Mouse (Mus musculus) kidney, embryonic 14.5 days (tissue): ENCODE data around the gene Psmc3. TPM values are rescaled to one million over a fixed set of nuclear protein-coding genes. Genes with fewer than 3 reads are reported as not detected.

Experiments used
- ATAC-seq: fragments of 200-750 bp; cut with Nextera tagmentation; 2 replicates; pipeline ENCODE4 v1.8.0; 2017; ENCODE audit warnings: moderate number of reproducible peaks, mild to moderate bottlenecking, moderate TSS enrichment, moderate library complexity; ENCODE audit not compliant: low FRiP score, low TSS enrichment
- H3K27ac ChIP-seq: fragments of 300-500 bp; sonication (generic); 2 replicates; pipeline ENCODE4 v1.5.1; 2014; ENCODE audit warnings: low read depth, mild to moderate bottlenecking, low read length, moderate library complexity, mixed read lengths
- H3K27me3 ChIP-seq: fragments of 300-500 bp; sonication (generic); 2 replicates; pipeline ENCODE4 v1.6.1; 2014; ENCODE audit warnings: mild to moderate bottlenecking, low read length; ENCODE audit not compliant: control insufficient read depth, insufficient read depth
- H3K36me3 ChIP-seq: fragments of 300-500 bp; sonication (generic); 2 replicates; pipeline ENCODE4 v1.6.1; 2014; ENCODE audit warnings: low read length, mixed read lengths; ENCODE audit not compliant: control insufficient read depth, insufficient read depth
- H3K4me1 ChIP-seq: fragments of 300-500 bp; sonication (generic); 2 replicates; pipeline ENCODE4 v1.6.1; 2014; ENCODE audit warnings: low read length, mixed read lengths; ENCODE audit not compliant: control insufficient read depth, insufficient read depth
- H3K4me2 ChIP-seq: fragments of 300-500 bp; sonication (generic); replicated peaks from 2 replicates; pipeline ENCODE4 v1.6.1; 2014; ENCODE audit warnings: low read depth, mild to moderate bottlenecking, low read length
- H3K4me3 ChIP-seq: fragments of 300-500 bp; sonication (generic); 2 replicates; pipeline ENCODE4 v1.5.1; 2014; ENCODE audit warnings: mild to moderate bottlenecking, low read length
- H3K9ac ChIP-seq: fragments of 300-500 bp; sonication (generic); 2 replicates; pipeline ENCODE4 v1.6.1; 2014; ENCODE audit warnings: low read depth, mild to moderate bottlenecking, low read length, moderate library complexity
- H3K9me3 ChIP-seq: fragments of 300-500 bp; sonication (generic); 2 replicates; pipeline ENCODE4 v1.6.1; 2016; ENCODE audit warnings: low read length; ENCODE audit not compliant: control insufficient read depth
- WGBS: fragments of 180-500 bp; shearing (Covaris S2); extraction: QIAGEN DNeasy Blood & Tissue Kit; methylation state at CpG from one replicate; pipeline ENCODE4 v1.1.7; 2014; 5-methylcytosine and 5-hydroxymethylcytosine counted together
- polyA plus RNA-seq: library from polyadenylated mRNA; unstranded; fragments of >200 nt; fragmentation: Nextera tagmentation; extraction: Ambion mirVana; gene quantifications from 2 replicates; pipeline ENCODE4 v1.2.1, GENCODE M21; 2014

Psmc3 gene
- polyA plus RNA-seq, 1 experiment from 2014 or later, result 356 TPM

DNA sequence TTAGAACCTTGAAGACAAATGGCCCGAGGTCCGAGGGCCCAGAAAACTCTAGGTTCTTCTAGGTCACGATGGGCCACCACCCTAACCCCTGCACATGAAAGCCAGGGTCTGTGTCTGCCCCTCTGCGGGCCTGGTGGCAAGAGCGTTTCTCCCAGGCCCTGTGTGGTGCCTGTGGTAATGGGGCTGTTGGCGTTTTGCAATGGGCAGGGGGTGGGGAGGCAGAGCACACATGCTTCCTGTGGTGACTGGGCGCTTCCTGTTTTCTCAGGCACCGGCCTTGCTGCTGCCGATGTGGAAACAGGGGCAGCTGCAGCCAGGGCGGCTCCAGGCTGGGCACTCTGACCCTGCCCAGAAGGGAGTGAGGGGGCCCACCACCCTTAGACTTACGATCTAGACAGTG lies 29.0 kb downstream of the Psmc3 start:
- H3K9ac ChIP-seq, result no peak overlapping the region
- no peaks in the 10 kb centered on the region for H3K36me3 ChIP-seq
- peaks cover 11% of the 10 kb centered on the region for H3K4me1 ChIP-seq
- ATAC-seq, result no peak
- WGBS, result 59% methylated on average over 11 of the region's 11 CpGs
- no peak overlapping the region for H3K4me2 ChIP-seq
- no peaks in the 10 kb centered on the region for H3K9me3 ChIP-seq
- H3K27me3 ChIP-seq, result no peaks in the 10 kb centered on the region
- no peak overlapping the region for H3K27ac ChIP-seq
- H3K4me3 ChIP-seq, result no peak overlapping the region

DNA sequence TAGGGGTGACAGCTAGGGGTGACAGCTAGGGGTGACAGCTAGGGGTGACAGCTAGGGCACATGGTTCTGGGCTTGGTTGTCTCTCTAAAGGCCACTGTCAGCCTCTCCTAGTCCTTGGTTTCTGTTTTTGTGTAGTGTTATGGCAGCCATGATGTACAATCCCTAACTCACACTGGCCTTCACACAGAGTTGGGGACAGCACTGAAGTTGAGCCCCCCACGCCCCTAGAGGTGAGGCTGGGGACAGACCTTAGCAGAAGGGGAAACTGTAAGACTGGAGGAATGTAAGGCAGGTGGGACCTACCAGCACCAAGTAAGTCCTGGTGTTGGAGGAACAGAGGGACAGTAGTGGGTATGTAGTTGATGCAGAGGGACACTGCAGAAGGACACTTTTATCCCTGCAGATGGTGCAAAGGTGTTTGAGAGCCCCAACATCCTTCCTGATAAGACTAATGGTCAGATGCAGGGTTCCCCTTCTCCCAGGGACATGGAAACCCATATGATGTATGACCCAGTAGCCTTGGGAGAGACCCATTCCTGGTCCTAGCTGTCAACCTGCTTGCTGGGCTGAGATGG lies 29.6 kb downstream of the Psmc3 start:
- Histone ChIP-seq H3K4me3 (no peak overlapping the region), H3K36me3 (no peaks in the 10 kb centered on the region), H3K9me3 (no peaks in the 10 kb centered on the region), H3K4me2 (no peak overlapping the region), H3K4me1 (peaks cover 6% of the 10 kb centered on the region; the same call in 1 of the 2 replicates), H3K27me3 (no peaks in the 10 kb centered on the region), H3K9ac (no peak overlapping the region), H3K27ac (no peak overlapping the region)
- WGBS, result 62% methylated on average over 1 of the region's 1 CpGs
- ATAC-seq, result no peak

DNA sequence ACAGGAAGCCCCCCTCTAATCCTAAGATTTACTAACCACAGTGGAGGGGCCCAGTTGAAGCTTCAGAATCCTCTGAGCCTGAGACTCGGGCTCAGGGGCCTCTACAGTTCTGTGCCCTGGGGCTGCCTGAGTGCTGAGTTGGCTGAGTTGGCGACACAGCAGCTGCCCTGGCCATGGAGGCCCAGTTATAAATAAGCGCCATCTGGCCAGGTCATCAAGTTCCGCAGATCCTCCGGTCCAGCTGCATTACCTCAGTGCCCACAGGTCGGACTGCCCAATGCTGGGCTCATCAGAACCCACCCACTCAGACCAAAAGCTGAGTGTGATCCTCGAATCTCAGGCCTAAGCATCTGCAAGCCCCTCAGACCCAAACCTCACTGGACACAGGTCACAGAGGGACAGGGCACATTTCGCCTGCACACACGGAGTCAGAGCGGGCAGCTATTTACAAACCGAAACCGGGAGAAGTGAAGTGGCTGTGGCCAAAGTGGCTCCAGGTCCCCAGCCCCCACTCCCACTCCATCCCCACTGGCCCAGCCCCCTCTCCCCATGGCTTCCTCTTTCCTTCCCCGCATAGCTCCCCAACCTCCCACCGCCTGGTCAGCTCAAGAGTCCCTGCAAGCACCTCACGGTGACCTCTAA lies 30.5 kb downstream of the Psmc3 start:
- H3K9ac ChIP-seq, result no peak overlapping the region
- no peak overlapping the region for H3K4me2 ChIP-seq
- H3K36me3 ChIP-seq, result no peaks in the 10 kb centered on the region
- 74% methylated on average over 15 of the region's 15 CpGs for WGBS
- peaks cover under 1% of the 10 kb centered on the region; the same call in 1 of the 2 replicates for H3K4me1 ChIP-seq
- H3K9me3 ChIP-seq, result no peaks in the 10 kb centered on the region
- H3K27ac ChIP-seq, result no peak overlapping the region
- H3K27me3 ChIP-seq, result no peaks in the 10 kb centered on the region
- no peak for ATAC-seq
- no peak overlapping the region for H3K4me3 ChIP-seq

DNA sequence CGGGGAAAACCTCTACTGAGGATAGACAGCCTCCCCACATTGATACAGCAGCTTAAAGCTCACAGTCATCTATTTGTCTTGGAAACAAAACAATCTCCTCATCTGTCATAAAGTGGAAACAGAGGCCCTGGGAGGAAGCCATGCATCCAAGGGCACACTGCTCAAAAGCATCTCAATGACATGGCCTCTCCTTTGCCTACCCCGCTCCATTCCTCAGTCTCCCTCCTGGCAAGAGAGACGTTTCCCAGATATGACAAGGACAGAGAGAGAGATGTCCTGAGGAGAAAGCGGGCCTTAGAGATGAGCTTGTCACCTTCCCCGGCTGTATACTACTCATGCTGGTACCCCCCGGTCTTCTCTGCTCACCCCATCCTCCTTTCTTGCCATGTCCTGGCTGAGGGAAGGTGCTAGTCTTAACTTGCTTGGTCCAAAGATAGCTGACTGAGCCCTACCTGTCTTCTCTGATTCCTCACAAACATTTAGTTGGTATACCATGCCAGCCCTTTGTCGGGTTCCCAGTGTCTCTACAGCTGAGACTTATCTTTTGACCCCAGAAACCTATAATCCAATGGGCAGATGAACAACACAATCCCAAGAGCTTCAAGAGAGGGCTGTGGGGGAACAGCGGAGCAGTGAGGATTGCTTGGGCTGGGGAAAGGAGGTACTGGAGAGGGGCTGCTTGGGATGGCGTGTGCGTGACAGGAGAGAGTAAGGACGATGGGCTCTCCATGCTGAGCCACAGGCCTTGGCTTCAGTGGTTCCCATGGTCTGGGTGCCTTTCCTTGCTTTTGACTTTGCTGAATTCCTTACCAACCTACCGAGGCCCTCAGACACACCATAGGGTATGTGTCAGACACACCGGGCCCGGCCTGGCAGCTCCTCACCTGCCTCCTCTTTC lies 31.9 kb downstream of the Psmc3 start:
- 84% methylated on average over 14 of the region's 14 CpGs for WGBS
- no peak overlapping the region for H3K4me3 ChIP-seq

DNA sequence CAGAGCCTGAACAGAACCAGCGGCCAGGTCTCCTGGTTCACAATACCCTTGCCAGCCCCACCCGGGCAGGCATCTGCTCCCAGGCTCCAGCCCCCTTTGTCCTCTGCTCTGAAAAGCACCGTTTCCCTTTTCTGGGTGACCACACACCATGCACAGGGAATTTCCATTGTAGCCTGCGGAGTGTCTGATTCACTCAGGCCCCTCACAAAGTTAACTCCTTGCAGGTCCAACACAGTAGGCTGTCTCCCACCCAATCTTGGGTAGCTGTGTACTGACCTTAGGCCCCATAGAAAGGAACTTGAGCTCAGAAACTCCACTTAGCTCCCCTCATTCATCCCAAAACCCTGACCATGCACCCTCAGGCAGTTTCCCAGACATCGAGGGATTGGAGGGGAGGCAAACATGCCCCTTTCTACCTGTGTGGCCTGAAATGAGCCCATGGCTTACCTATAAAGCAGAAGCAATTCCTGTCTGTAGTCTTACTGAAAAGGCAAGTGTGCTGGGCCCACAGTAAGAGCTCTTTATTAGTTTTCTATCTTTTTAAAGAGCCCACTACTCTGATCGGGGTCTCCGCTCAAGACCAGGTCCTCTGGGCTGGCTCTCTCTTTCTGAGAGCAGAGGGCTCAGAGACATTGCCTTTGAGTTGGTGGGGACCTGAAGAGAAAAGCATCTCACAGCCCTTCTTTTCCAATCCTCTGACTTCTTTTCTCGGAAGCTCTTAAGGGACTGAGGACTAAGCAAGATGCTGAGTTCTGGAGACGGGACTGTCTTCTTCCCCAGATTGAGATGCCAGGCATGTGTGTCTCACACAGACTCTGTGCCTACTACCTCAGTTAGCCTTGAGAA lies 32.8 kb downstream of the Psmc3 start:
- no peak overlapping the region for H3K4me2 ChIP-seq
- H3K9ac ChIP-seq, result no peak overlapping the region
- no peaks in the 10 kb centered on the region for H3K27me3 ChIP-seq
- H3K4me3 ChIP-seq, result no peak overlapping the region
- H3K9me3 ChIP-seq, result no peaks in the 10 kb centered on the region
- WGBS, result 72% methylated on average over 9 of the region's 9 CpGs
- no peak overlapping the region for H3K27ac ChIP-seq
- no peaks in the 10 kb centered on the region for H3K4me1 ChIP-seq
- ATAC-seq, result no peak
- no peaks in the 10 kb centered on the region for H3K36me3 ChIP-seq

More for the DNA sequence above, 31.9 kb downstream of the Psmc3 start:
- Histone ChIP-seq H3K4me2 (no peak overlapping the region), H3K9ac (no peak overlapping the region), H3K27ac (no peak overlapping the region), H3K9me3 (no peaks in the 10 kb centered on the region), H3K4me1 (no peaks in the 10 kb centered on the region), H3K36me3 (no peaks in the 10 kb centered on the region), H3K27me3 (no peaks in the 10 kb centered on the region)
- ATAC-seq, result no peak

DNA sequence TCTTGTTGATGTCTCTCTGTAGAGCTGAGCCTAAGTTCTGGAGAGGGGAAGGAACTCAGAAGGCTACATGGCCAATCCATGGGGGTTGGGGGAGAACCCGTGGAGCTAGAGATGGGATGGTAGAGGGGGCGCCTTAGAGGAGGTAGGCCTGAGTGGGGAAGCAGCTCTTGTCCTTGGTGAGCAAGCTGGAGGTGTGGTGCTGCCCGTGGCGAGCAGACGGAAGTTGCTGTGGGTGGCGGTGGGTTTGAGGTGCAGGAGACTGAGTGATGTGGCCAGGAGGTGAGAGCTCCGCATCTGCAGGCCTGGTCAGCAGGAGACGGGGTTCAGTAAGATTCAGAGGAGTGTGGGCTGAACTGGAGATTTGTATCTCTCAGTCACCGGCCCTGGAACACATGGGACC lies 33.6 kb downstream of the Psmc3 start:
- 87% methylated on average over 9 of the region's 9 CpGs for WGBS
- Histone ChIP-seq H3K9me3 (no peaks in the 10 kb centered on the region), H3K4me1 (no peaks in the 10 kb centered on the region), H3K4me3 (no peak overlapping the region), H3K27me3 (no peaks in the 10 kb centered on the region), H3K9ac (no peak overlapping the region), H3K4me2 (no peak overlapping the region), H3K27ac (no peak overlapping the region), H3K36me3 (no peaks in the 10 kb centered on the region)
- ATAC-seq, result no peak

DNA sequence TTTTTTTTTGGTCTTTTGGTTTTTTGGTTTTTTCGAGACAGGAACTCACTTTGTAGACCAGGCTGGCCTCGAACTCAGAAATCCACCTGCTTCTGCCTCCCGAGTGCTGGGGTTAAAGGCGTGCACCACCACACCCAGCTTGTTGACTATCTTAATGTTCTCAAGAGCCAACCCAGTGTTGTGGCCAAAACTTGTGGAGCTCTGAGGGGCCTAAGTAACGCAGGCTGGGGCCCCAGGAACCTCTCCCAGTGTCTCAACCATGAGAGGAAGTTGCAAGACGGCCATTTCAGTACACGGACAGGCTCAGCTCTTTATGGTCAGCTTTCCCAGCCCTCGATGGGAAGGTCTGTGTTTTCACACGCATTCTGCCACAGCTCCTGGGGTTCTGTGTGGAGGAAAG lies 35.2 kb downstream of the Psmc3 start:
- H3K4me3 ChIP-seq, result no peak overlapping the region
- H3K9me3 ChIP-seq, result no peaks in the 10 kb centered on the region
- no peaks in the 10 kb centered on the region for H3K36me3 ChIP-seq
- H3K9ac ChIP-seq, result no peak overlapping the region
- no peaks in the 10 kb centered on the region for H3K27me3 ChIP-seq
- H3K4me2 ChIP-seq, result no peak overlapping the region
- no peak overlapping the region for H3K27ac ChIP-seq
- 78% methylated on average over 9 of the region's 9 CpGs for WGBS
- no peak for ATAC-seq
- no peaks in the 10 kb centered on the region for H3K4me1 ChIP-seq

DNA sequence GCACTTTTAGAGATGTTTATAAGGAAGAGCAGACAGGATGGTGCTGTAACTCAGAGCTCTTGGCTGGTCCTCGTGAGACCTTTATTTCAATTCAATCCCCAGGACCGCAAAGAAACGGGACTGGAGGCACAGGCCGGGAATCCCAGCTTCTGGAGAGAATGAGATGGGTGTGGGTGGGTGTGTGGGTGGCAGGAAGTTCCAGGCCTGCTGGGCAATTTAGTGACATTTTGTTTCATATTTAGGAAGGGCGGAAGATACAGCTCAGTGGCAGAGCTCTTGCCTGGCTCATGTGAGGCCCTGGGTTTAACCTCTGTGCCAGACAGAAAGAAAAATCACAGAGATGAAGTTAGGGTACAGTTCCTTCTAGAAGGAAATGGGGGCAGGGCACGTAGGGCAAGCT lies 36.4 kb downstream of the Psmc3 start:
- H3K27me3 ChIP-seq, result no peaks in the 10 kb centered on the region
- ATAC-seq, result no peak
- WGBS, result 70% methylated on average over 6 of the region's 6 CpGs

More for the DNA sequence above, 36.4 kb downstream of the Psmc3 start:
- Histone ChIP-seq H3K9me3 (no peaks in the 10 kb centered on the region), H3K9ac (no peak overlapping the region), H3K4me3 (no peak overlapping the region), H3K4me1 (no peaks in the 10 kb centered on the region), H3K36me3 (no peaks in the 10 kb centered on the region), H3K27ac (no peak overlapping the region), H3K4me2 (no peak overlapping the region)
